Mouse (Mus musculus): ENCODE measurements at regions not wholly inside any gene's neighbourhood (a gene's known extent, or its start where the extent isn't known, plus 50 kb on each side); places are given as distances from the start of the nearest gene placed in this dataset.
"Not testable (repeated sequence)": the region's sequence is repeated elsewhere in the genome, so short reads cannot be mapped to it uniquely, and the experiment has no call there.

GRCm38 (mm10) chr2:123655551-123655950, 434.2 kb upstream of the Sema6d start:
- Histone ChIP-seq H3K9ac (no peak overlapping the region), H3K4me2 (replicated peaks) (no peak overlapping the region), H3K4me3 (replicated peaks) (no peak overlapping the region), H3K36me3 (no peaks in the 10 kb centered on the region), H3K9me3 (replicated peaks) (no peaks in the 10 kb centered on the region), H3K27ac (replicated peaks) (no peak overlapping the region), H3K4me1 (no peaks in the 10 kb centered on the region), H3K27me3 (no peaks in the 10 kb centered on the region)
- ATAC-seq (ENCODE audit: insufficient number of reproducible peaks, low FRiP score, low TSS enrichment, low read depth) = no peak
- WGBS = 82% methylated on average over 1 of the region's 1 CpGs

GRCm38 (mm10) chr2:123688290-123689030, 401.3 kb upstream of the Sema6d start:
- H3K27ac ChIP-seq (replicated peaks) = no peak overlapping the region
- ATAC-seq (ENCODE audit: insufficient number of reproducible peaks, low FRiP score, low TSS enrichment, low read depth) = no peak

DNA sequence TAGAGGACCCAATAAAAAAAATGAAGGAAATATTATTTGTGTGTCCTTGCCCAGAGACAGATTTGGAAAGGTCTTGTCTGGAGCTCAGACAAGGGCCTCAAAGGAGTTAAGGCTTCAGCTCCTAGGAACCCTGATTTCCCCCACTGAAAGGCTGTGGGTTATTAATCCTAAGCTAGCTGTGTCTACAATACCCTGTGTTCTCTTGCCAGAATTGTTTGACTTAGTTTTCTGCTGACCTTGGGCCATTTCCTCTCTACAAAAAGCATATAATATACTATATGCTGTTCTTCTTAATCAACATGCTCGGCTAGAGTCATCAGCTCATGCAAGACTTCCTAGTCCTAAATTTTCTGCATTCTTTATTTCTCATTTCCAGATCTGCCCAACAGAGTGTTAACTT, 400.0 kb upstream of the Sema6d start:
- H3K4me3 ChIP-seq (replicated peaks) = no peak overlapping the region
- no peak overlapping the region for H3K27ac ChIP-seq (replicated peaks)
- H3K9me3 ChIP-seq (replicated peaks) = no peaks in the 10 kb centered on the region
- no peaks in the 10 kb centered on the region for H3K4me1 ChIP-seq
- ATAC-seq (ENCODE audit: insufficient number of reproducible peaks, low FRiP score, low TSS enrichment, low read depth) = no peak
- H3K4me2 ChIP-seq (replicated peaks) = no peak overlapping the region
- no peaks in the 10 kb centered on the region for H3K27me3 ChIP-seq
- H3K36me3 ChIP-seq = no peaks in the 10 kb centered on the region
- 72% methylated on average over 1 of the region's 1 CpGs for whole genome bisulfite sequencing
- H3K9ac ChIP-seq = no peak overlapping the region

More at GRCm38 (mm10) chr2:123688290-123689030, 401.3 kb upstream of the Sema6d start:
- 74% methylated on average over 4 of the region's 4 CpGs for WGBS
- no peak overlapping the region for H3K4me3 ChIP-seq (replicated peaks)
- H3K9ac ChIP-seq = no peak overlapping the region
- H3K4me1 ChIP-seq = no peaks in the 10 kb centered on the region
- H3K27me3 ChIP-seq = no peaks in the 10 kb centered on the region
- no peaks in the 10 kb centered on the region for H3K9me3 ChIP-seq (replicated peaks)
- H3K4me2 ChIP-seq (replicated peaks) = no peak overlapping the region
- no peaks in the 10 kb centered on the region for H3K36me3 ChIP-seq

DNA sequence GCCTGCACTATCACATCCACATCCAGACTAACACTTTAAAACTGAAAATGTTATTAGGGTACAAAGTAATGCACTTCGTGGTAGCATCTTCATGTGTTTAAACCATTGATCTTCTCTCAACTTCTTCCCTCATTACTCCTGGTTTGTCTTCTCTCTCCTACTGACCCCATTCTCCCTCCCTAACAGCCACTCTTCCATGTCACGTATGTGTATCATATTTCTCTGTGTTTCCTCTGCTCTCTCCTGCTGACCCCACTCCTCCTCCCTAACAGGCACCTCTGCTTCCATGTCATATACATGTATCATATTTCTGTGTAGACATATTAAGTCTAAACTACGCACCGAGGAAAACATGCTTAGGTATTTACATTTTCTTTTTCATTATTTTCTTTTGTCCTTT, 350.1 kb upstream of the Sema6d start:
- Histone ChIP-seq H3K27me3 (no peaks in the 10 kb centered on the region), H3K9ac (no peak overlapping the region), H3K4me1 (no peaks in the 10 kb centered on the region), H3K4me2 (replicated peaks) (no peak overlapping the region), H3K4me3 (replicated peaks) (no peak overlapping the region), H3K36me3 (no peaks in the 10 kb centered on the region), H3K27ac (replicated peaks) (no peak overlapping the region), H3K9me3 (replicated peaks) (no peaks in the 10 kb centered on the region)
- WGBS = 67% methylated on average over 4 of the region's 4 CpGs
- ATAC-seq (ENCODE audit: insufficient number of reproducible peaks, low FRiP score, low TSS enrichment, low read depth) = no peak

DNA sequence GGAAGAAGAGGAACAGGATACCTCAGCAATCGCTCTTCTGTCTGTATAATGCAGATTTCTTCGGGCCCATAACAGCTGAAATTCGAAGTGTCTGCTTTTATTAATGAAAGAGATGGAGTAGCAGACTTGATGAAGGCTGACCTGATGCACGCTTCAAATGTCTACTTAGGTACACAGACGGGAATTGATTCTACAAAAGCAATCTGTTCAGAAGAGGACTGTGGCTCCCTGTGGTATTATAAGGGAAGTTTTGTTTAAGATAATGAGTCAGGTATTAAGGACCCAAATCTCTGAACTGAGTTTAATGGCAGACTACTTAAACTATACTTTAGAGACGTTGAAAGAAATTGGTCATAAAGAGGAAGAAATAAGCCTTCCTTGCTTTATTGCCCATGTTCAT, 349.2 kb upstream of the Sema6d start:
- H3K4me3 ChIP-seq (replicated peaks) = no peak overlapping the region
- WGBS = 73% methylated on average over 6 of the region's 6 CpGs
- H3K27me3 ChIP-seq = no peaks in the 10 kb centered on the region
- no peak overlapping the region for H3K4me2 ChIP-seq (replicated peaks)
- no peak for ATAC-seq (ENCODE audit: insufficient number of reproducible peaks, low FRiP score, low TSS enrichment, low read depth)
- no peak overlapping the region for H3K27ac ChIP-seq (replicated peaks)
- no peak overlapping the region for H3K9ac ChIP-seq
- H3K4me1 ChIP-seq = no peaks in the 10 kb centered on the region
- no peaks in the 10 kb centered on the region for H3K36me3 ChIP-seq
- no peaks in the 10 kb centered on the region for H3K9me3 ChIP-seq (replicated peaks)

DNA sequence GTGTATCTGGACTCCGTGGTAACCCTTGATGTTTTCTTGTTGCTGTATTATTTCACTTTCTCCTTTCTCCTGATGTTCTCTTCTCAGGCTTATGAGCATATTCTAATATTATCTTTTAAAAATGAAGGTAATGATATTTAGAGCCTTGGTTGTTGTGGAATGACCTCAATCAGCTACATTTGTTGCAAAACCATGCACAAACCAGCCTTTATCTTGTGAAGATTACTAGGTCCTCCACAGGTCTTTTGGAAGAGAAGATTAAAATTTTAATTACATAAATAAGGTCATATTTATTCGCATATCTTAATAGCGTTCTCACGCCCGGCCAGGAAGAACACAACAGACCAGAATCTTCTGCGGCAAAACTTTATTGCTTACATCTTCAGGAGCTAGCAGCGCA, 335.5 kb upstream of the Sema6d start:
- H3K27me3 ChIP-seq = no peaks in the 10 kb centered on the region
- no peak overlapping the region for H3K27ac ChIP-seq (replicated peaks)
- H3K4me3 ChIP-seq (replicated peaks) = peak overlapping the region; percentile 25; the same call in 1 of the 2 replicates
- no peaks in the 10 kb centered on the region for H3K4me1 ChIP-seq
- H3K36me3 ChIP-seq = no peaks in the 10 kb centered on the region
- ATAC-seq (ENCODE audit: insufficient number of reproducible peaks, low FRiP score, low TSS enrichment, low read depth) = no peak
- no peak overlapping the region for H3K9ac ChIP-seq
- no peaks in the 10 kb centered on the region for H3K9me3 ChIP-seq (replicated peaks)
- 78% methylated on average over 7 of the region's 7 CpGs for WGBS
- H3K4me2 ChIP-seq (replicated peaks) = 0 out of 2 replicates have a peak overlapping the region, but pooled peaks have one; percentile 21

GRCm38 (mm10) chr2:123754656-123755499, 334.9 kb upstream of the Sema6d start:
- WGBS = 50% methylated on average over 18 of the region's 24 CpGs
- Histone ChIP-seq H3K4me2 (replicated peaks) (0 out of 2 replicates have a peak overlapping the region, but pooled peaks have one; percentile 21), H3K4me3 (replicated peaks) (peak overlapping the region; percentile 25; the same call in 1 of the 2 replicates)
- H3K9ac ChIP-seq; H3K9me3 ChIP-seq (replicated peaks); H3K36me3 ChIP-seq; H3K4me1 ChIP-seq; H3K27me3 ChIP-seq; ATAC-seq (ENCODE audit: insufficient number of reproducible peaks, low FRiP score, low TSS enrichment, low read depth); H3K27ac ChIP-seq (replicated peaks): not testable (repeated sequence)

- ATAC-seq (ENCODE audit: insufficient number of reproducible peaks, low FRiP score, low TSS enrichment, low read depth) = no peak
- no peak overlapping the region for H3K27ac ChIP-seq (replicated peaks)
- H3K4me3 ChIP-seq (replicated peaks) = no peak overlapping the region
- no peak overlapping the region for H3K4me2 ChIP-seq (replicated peaks)
- no peaks in the 10 kb centered on the region for H3K4me1 ChIP-seq
- WGBS = 89% methylated on average over 3 of the region's 3 CpGs
- H3K9me3 ChIP-seq (replicated peaks) = no peaks in the 10 kb centered on the region
- H3K36me3 ChIP-seq = no peaks in the 10 kb centered on the region
- no peaks in the 10 kb centered on the region for H3K27me3 ChIP-seq
- no peak overlapping the region for H3K9ac ChIP-seq
Measured at GRCm38 (mm10) chr2:123799226-123799786, 290.5 kb upstream of the Sema6d start.

GRCm38 (mm10) chr2:123805646-123806045, 284.1 kb upstream of the Sema6d start:
- H3K9me3 ChIP-seq (replicated peaks) = no peaks in the 10 kb centered on the region
- no peak for ATAC-seq (ENCODE audit: insufficient number of reproducible peaks, low FRiP score, low TSS enrichment, low read depth)
- no peaks in the 10 kb centered on the region for H3K27me3 ChIP-seq
- H3K9ac ChIP-seq = no peak overlapping the region
- no peak overlapping the region for H3K27ac ChIP-seq (replicated peaks)
- no peaks in the 10 kb centered on the region for H3K36me3 ChIP-seq
- 75% methylated on average over 2 of the region's 2 CpGs for WGBS
- H3K4me2 ChIP-seq (replicated peaks) = no peak overlapping the region
- H3K4me1 ChIP-seq = no peaks in the 10 kb centered on the region
- no peak overlapping the region for H3K4me3 ChIP-seq (replicated peaks)

DNA sequence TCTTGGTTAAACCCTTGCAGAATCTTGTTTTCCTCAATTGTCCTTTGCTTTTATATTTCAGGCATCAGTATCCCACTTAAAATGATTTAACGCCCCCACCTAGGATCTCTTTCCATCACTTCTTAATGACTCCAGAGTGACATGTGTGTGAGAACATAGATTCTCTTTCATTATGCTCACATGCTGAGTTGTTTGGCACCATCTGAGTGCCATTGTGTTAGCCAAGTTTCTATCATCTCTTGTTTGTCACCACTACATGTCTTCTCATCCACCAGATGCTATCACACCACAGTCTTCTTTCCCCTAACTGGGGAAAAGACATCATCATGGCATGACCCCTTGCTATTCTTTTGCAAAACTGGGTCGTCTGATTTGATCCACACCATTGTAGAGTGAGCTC, 283.4 kb upstream of the Sema6d start:
- H3K36me3 ChIP-seq = no peaks in the 10 kb centered on the region
- H3K4me1 ChIP-seq = no peaks in the 10 kb centered on the region
- no peak overlapping the region for H3K27ac ChIP-seq (replicated peaks)
- no peak for ATAC-seq (ENCODE audit: insufficient number of reproducible peaks, low FRiP score, low TSS enrichment, low read depth)
- 70% methylated on average over 2 of the region's 2 CpGs for WGBS
- H3K9ac ChIP-seq = no peak overlapping the region
- no peak overlapping the region for H3K4me3 ChIP-seq (replicated peaks)
- no peaks in the 10 kb centered on the region for H3K9me3 ChIP-seq (replicated peaks)
- no peak overlapping the region for H3K4me2 ChIP-seq (replicated peaks)
- no peaks in the 10 kb centered on the region for H3K27me3 ChIP-seq

DNA sequence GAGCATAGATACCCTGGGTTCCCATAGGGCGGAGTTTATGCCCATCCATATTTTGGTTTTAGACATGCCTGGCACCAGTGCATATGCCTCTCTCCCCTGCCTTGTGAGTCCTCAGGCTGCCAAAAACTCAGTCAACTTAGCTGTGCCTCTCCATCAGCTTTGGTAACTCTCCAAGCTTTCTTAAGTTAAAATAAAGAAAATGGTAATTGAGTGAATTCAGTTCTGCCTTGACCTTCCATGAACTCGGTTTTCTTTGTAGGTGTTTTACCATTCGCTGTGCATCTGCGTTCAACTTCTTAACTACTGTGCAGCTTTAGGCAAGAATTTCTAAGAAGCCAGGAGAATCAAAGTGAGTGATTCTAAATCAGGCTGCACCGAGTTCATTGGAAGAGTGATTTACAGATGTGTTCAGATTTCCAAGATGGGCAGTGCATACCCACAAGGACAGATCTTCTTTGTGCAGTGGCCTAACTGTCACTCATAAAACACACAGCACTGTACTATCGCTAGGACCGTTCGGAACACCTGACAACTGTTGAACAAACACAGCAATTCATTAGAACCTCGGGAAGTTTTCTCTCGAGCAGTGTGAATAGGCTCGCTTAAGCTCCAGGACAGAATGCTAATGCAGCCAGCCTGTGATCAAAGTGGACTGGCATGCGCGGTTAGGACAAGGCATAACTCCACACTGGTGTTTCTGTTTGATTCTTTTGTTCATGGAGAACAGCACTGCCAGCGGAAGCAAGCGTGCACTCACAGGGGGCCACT, 276.4 kb upstream of the Sema6d start:
- no peak overlapping the region for H3K9ac ChIP-seq
- no peak overlapping the region for H3K4me2 ChIP-seq (replicated peaks)
- no peaks in the 10 kb centered on the region for H3K36me3 ChIP-seq
- H3K4me1 ChIP-seq = no peaks in the 10 kb centered on the region
- ATAC-seq (ENCODE audit: insufficient number of reproducible peaks, low FRiP score, low TSS enrichment, low read depth) = no peak
- no peaks in the 10 kb centered on the region for H3K9me3 ChIP-seq (replicated peaks)
- no peak overlapping the region for H3K4me3 ChIP-seq (replicated peaks)
- 53% methylated on average over 15 of the region's 15 CpGs for WGBS
- H3K27ac ChIP-seq (replicated peaks) = no peak overlapping the region
- H3K27me3 ChIP-seq = no peaks in the 10 kb centered on the region

Measured in embryonic facial prominence, embryonic 15.5 days (tissue).